Mouse (Mus musculus) testis, postnatal 10 days (tissue): ENCODE data around the gene Sspo.

ENCODE experiments used
- DNase-seq: peaks from one replicate; pipeline ENCODE4 v3.0.0; 2021; ENCODE audit warnings: low spot score

Gene Sspo

DNA sequence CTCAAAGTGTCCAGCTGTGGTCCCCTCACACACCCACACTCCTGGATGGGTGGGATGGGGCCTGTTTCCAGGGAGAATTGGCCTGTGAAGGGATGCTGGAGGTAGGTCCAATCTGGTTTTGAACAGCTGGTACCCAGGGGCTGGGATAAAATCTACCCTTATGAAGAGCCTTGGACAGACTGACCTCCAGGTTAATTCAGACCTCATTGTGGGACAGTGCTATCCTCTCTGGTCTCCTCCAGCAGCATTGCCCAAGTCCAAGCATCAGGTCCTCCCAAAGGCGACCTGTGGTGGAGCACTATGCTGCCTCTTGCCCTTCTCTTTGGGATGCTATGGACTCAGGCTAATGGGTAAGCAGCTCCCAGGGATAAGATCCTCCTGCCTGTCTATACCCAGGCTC, at the start of gene Sspo:
TSS of gene Sspo (plus strand) at position 301 of the 400 bp plus-strand sequence.
- no peak for DNase-seq

GRCm38 (mm10) chr6:48399906-48400305, 48.1 kb upstream of the Sspo start:
- no peak for DNase-seq

GRCm38 (mm10) chr6:48404071-48404470, 44.0 kb upstream of the Sspo start:
- no peak for DNase-seq

GRCm38 (mm10) chr6:48409726-48410343, 38.2 kb upstream of the Sspo start:
- DNase-seq, result peak; percentile 31

DNA sequence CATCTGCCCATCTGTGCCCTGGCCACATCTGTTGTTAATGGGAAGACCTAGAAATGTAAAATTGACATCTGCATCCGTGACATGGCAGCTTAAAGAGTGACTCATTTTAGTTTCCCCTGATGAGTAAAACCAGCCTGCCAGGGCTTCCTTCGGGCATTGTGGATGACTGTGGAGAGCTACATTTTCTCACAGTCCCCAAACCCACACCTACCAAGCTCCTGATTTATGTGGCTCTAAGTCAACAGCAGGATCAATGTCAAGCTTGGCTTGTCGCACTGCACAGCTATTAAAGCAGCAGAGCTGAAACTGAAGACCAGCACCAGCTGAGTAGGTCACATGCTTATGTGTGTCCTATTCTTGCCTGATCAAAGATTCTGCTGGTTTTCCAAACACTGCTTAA, 37.5 kb upstream of the Sspo start:
- DNase-seq, result no peak

DNA sequence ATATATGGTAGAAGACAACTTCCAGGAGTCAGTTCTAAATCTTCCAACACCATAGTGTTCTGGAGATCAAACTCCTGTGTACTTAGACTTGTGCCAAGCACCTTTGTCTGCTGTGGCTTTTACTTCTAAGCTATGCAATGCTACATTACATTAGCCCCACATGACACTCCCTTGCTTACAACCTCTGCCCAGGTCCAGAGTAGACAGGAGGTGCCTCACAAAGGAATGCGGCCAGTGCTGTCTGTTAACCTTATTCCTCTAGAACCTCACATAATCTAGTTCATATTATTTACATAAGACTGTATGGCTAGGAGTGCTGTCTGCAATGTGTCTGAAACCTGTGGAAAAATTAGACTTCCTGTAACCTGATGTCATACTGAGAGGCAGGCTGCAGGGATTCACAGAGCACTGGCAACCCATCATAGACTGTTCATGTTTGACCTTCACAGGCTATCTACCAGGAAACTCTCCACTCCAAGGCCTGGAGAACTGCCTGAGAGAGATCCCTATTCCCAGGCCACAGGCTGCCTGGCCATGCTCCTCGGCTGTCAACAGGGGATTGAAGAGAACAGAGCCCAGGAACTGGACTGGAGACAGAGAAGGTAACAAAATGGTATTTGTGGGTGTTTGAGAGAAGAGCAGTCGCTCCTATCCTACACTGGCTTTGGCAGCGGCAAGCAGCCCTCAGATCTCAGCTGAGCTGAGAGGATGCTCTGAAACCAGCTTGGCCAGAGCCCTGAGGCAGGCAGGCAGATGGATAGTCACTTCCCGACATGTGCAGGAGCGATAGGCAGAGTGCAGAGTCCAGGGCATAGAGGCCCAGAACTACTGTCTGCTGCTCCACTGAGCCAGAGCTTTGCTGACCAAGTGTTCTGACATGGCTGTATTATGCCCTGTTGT, 36.6 kb upstream of the Sspo start:
- no peak for DNase-seq

DNA sequence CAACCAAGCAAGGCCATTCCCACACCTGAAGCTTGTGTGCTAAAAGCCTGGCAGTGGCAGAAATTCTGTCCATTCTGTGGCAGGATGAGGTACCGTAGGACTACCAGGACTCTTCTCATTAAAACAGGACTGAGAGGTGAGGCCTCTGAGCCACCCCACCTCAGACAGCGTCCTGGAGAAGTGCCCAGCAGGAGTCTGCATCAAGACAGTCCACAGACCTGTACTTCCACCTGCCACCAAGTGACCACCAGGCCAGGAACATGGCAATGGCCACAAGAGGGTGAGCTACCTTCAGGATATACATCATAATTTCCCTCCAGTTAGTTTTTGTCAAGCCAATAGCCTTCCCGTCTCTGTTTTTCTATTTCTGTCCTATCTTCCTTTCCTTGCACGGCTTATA, 35.9 kb upstream of the Sspo start:
- DNase-seq, result peak; percentile 41

GRCm38 (mm10) chr6:48412662-48413061, 35.4 kb upstream of the Sspo start:
- no peak for DNase-seq

GRCm38 (mm10) chr6:48413081-48413480, 34.9 kb upstream of the Sspo start:
- DNase-seq, result no peak

GRCm38 (mm10) chr6:48414886-48415285, 33.1 kb upstream of the Sspo start:
- DNase-seq, result no peak

DNA sequence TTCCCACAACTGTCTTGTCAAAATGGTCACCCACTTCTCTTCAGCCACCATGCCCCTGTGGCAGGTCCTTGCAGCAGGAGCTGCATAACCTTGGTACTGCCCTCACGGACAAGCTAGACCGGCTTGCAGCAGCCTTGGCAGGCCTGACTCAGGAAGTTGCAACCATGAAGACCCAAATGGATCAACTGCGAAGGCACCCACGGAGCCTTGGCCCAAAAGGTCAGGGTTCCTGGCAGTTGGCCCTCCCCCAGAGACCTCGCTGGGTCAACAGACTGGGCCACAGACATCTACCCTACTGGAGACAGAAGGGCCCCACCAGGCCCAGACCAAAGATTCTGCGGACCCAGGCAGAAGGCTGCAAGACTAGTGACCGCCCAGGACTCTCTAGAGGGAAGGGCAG, 32.4 kb upstream of the Sspo start:
- DNase-seq, result no peak

GRCm38 (mm10) chr6:48416486-48416885, 31.5 kb upstream of the Sspo start:
- no peak for DNase-seq

DNA sequence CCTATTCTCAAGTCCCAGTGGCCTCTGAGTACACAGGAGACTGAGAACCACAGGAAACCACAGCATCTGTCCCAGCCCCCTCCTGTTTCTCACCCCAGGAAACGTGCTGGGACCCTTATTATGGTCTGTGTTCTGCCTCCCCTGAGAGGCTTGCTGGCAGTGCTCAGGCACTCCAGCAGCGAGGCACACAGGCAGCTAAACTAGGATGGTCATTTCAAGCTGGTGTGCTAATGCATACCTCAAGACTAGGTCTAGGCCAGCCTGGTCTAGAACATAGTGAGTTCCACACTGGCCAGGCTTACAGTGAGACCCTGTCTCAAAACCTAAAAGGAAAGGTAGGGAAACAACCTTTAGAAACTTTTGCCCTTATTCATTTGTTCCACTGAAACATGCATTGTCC, 27.4 kb upstream of the Sspo start:
- no peak for DNase-seq

- DNase-seq, result no peak
These were observed 24.7 kb upstream of the Sspo start for GRCm38 (mm10) chr6:48423336-48423735.

GRCm38 (mm10) chr6:48424074-48424473, 24.0 kb upstream of the Sspo start:
- no peak for DNase-seq

DNA sequence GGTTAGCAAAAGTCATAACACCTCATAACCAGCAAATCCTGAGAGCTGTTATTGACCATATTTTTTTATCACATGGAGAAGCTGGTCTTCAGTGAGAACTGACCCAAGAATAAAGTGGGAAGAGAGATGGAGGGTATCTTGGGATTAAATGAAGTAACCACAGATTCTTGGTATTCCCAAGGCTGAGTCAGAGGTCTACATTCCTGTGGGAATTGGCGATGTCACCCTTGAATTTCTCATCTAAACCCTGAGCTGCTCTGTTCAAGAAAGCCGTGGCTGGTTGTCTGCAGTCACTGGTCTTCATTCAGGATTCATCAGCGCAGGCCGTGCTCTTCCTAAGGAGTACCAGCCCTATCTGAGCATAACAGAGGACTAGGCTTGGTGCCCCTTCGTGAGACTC, 21.1 kb upstream of the Sspo start:
- no peak for DNase-seq

GRCm38 (mm10) chr6:48428769-48429557, 19.1 kb upstream of the Sspo start:
- no peak for DNase-seq

GRCm38 (mm10) chr6:48430748-48431147, 17.3 kb upstream of the Sspo start:
- DNase-seq, result no peak

- no peak for DNase-seq
These were observed 14.9 kb upstream of the Sspo start for GRCm38 (mm10) chr6:48432893-48433816.

GRCm38 (mm10) chr6:48434651-48435050, 13.4 kb upstream of the Sspo start:
- DNase-seq, result no peak

DNA sequence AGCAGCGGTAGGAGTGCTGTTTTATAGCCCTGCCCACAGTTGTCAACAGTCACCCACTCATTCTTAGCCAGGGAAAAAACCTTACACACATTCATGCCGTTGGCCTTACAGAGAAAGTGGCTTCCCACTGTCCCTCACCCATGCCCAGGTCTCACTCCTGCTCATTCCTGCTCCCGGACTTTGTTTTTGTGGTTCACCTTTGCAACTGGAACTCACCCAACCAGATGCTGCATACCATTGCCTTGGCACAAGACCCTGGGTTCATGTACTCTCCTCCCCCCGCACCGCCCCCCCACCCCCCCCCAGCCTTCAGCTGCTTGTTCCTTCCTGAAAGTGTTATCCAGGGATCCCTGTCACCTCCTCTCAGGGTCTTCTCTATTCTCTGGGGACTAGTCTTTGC, 12.9 kb upstream of the Sspo start:
- DNase-seq, result no peak
